Comparison of ENCODE assay signal across 29 mouse cellular contexts in genomic region chr13:108323866-108324829, GRCm38 (mm10). TPM values are rescaled to one million over a fixed set of nuclear protein-coding genes. Genes with fewer than 3 reads are reported as not detected.
A peak's percentile ranks its signal among the peaks of the same experiment; 100 is the strongest.
DNase-seq lines count a peak whose midpoint lies in the region; ATAC-seq and TF ChIP-seq lines count a peak whose summit lies in the region.
"Had no signal": no experiment of that assay in that cellular context is flagged by ENCODE, and none has a peak within 500 bp of the region (broad histone marks: within the 10 kb centered on the region; RNA-seq: fewer than 3 reads in every experiment).

No protein-coding gene starts in this region.

- H3K4me2 ChIP-seq in kidney, embryonic 16.5 days (replicated peaks; ENCODE audit: low read depth, low read length) = no peak overlapping the region
- H3K4me2 ChIP-seq: heart, embryonic 15.5 days; hindbrain, embryonic 13.5 days; limb, embryonic 13.5 days; liver, embryonic 11.5 days; midbrain, embryonic 11.5 days; neural tube, embryonic 13.5 days had no signal

- H3K4me1 ChIP-seq in kidney, adult 2 months (ENCODE audit: control insufficient read depth, insufficient read depth, low read length) = peaks cover 27% of the 10 kb centered on the region
- no peaks in the 10 kb centered on the region for H3K4me1 ChIP-seq in kidney, embryonic 16.5 days (ENCODE audit: insufficient read depth, low read length)
- H3K4me1 ChIP-seq in forebrain, embryonic 10.5 days = no peaks in the 10 kb centered on the region
- H3K4me1 ChIP-seq: heart, embryonic 15.5 days; hindbrain, embryonic 13.5 days; limb, embryonic 13.5 days; neural tube, embryonic 13.5 days had no signal

- H3K27ac ChIP-seq in kidney, adult 2 months (ENCODE audit: insufficient read depth, low read depth, low read length) = peak overlapping the region; percentile 96
- peak overlapping the region; percentile 74 for H3K27ac ChIP-seq in kidney, embryonic 16.5 days (ENCODE audit: low read length)
- H3K27ac ChIP-seq in forebrain, embryonic 10.5 days = no peak overlapping the region
- H3K27ac ChIP-seq: gastrocnemius, adult 2 months; heart, embryonic 15.5 days; hindbrain, embryonic 13.5 days; layer of hippocampus, adult 2 months; left cerebral cortex, adult 2 months; limb, embryonic 13.5 days; neural tube, embryonic 13.5 days had no signal

- H3K4me3 ChIP-seq in kidney, adult 2 months (ENCODE audit: insufficient read depth, low read depth, low read length) = peak overlapping the region; percentile 27
- H3K4me3 ChIP-seq in kidney, embryonic 16.5 days (ENCODE audit: low read length) = no peak overlapping the region
- no peak overlapping the region for H3K4me3 ChIP-seq in forebrain, embryonic 10.5 days
- H3K4me3 ChIP-seq: gastrocnemius, adult 2 months; heart, embryonic 15.5 days; hindbrain, embryonic 13.5 days; layer of hippocampus, adult 2 months; left cerebral cortex, adult 2 months; limb, embryonic 13.5 days; myocyte; neural tube, embryonic 13.5 days had no signal

- H3K36me3 ChIP-seq in kidney, adult 2 months (ENCODE audit: control insufficient read depth, insufficient read depth, low read length) = no peaks in the 10 kb centered on the region
- H3K36me3 ChIP-seq in kidney, embryonic 16.5 days (ENCODE audit: insufficient read depth, low read length) = 0 out of 2 replicates have a peak, but pooled peaks cover 9% of the 10 kb centered on the region
- peaks cover 66% of the 10 kb centered on the region for H3K36me3 ChIP-seq in forebrain, embryonic 10.5 days (replicated peaks)
- H3K36me3 ChIP-seq: hindbrain, embryonic 13.5 days; neural tube, embryonic 13.5 days had no signal

- no peaks in the 10 kb centered on the region for H3K27me3 ChIP-seq in kidney, adult 2 months (replicated peaks; ENCODE audit: control insufficient read depth, insufficient read depth, low read length)
- H3K27me3 ChIP-seq in kidney, embryonic 16.5 days (ENCODE audit: insufficient read depth, low read length) = no peaks in the 10 kb centered on the region
- H3K27me3 ChIP-seq in forebrain, embryonic 10.5 days (ENCODE audit: poor library complexity, severe bottlenecking) = no peaks in the 10 kb centered on the region
- H3K27me3 ChIP-seq: CH12.LX; hindbrain, embryonic 13.5 days; limb, embryonic 13.5 days; neural tube, embryonic 13.5 days had no signal

- WGBS in kidney, adult 2 months = 37% methylated on average over 22 of the region's 22 CpGs
- WGBS in kidney, embryonic 16.5 days = 60% methylated on average over 22 of the region's 22 CpGs
- WGBS in forebrain, embryonic 10.5 days = 93% methylated on average over 22 of the region's 22 CpGs

- TF ChIP-seq CTCF in kidney, adult 2 months (conservative IDR thresholded peaks at IDR 0.05; ENCODE audit: insufficient read depth, insufficient read length, low read depth, low read length) = no peak

- no peak for TF ChIP-seq POLR2A in kidney, adult 2 months (IDR thresholded peaks at IDR 0.05; ENCODE audit: low read depth, low read length)

- H3K9ac ChIP-seq in kidney, embryonic 16.5 days (replicated peaks; ENCODE audit: low read length) = no peak overlapping the region
- H3K9ac ChIP-seq: heart, embryonic 15.5 days; hindbrain, embryonic 13.5 days; limb, embryonic 13.5 days; neural tube, embryonic 13.5 days had no signal

- no peak for DNase-seq in frontal cortex, postnatal 10 days (ENCODE audit: low spot score in 2 of 2)
- DNase-seq in kidney, adult 2 months = peak; percentile 86
- peak; percentile 63 to 74 for DNase-seq in kidney, postnatal 36 days
- no peak for DNase-seq in spleen, postnatal 10 days (ENCODE audit: low spot score in 2 of 2)
- no peak for DNase-seq in right cerebral cortex, adult 2 months (ENCODE audit: low spot score in 2 of 2)
- no peak for DNase-seq in forebrain, embryonic 10.5 days (ENCODE audit: extremely low spot score, low spot score)
- DNase-seq: adrenal gland, postnatal 10 days; cerebellum, adult 11 months; cerebellum, adult 9-10 months; cerebellum, postnatal 36 days; gastrocnemius, adult 2 months; heart, postnatal 36 days; lung, postnatal 36 days; right cerebral cortex, postnatal 14 days; thymus, postnatal 14 days had no signal

- no peaks in the 10 kb centered on the region for H3K9me3 ChIP-seq in kidney, embryonic 16.5 days (ENCODE audit: low read length)
- H3K9me3 ChIP-seq in forebrain, embryonic 10.5 days = no peaks in the 10 kb centered on the region
- H3K9me3 ChIP-seq: heart, embryonic 15.5 days; hindbrain, embryonic 13.5 days; limb, embryonic 13.5 days; neural tube, embryonic 13.5 days had no signal

- peak; percentile 78 for ATAC-seq in frontal cortex, adult (ENCODE audit: low TSS enrichment)
- ATAC-seq in kidney, embryonic 16.5 days (ENCODE audit: low FRiP score, low TSS enrichment) = peak; percentile 87
- ATAC-seq: forebrain, embryonic 14.5 days; intestine, postnatal 0 days had no signal

RNA-seq across cellular contexts. Expression of gene Depdc1b, which starts 8.0 kb away (rescaled TPM):
- 10.9 and 11.2 TPM in 2 replicates for polyA plus RNA-seq in kidney, adult 2 months (2012; rRNA removed)
- polyA plus RNA-seq in kidney, embryonic 16.5 days (2015; fragmentation: Nextera tagmentation; extraction: Ambion mirVana) = 12.7 and 15.1 TPM in 2 replicates
- 21.4 and 22.9 TPM in 2 replicates for polyA plus RNA-seq in forebrain, embryonic 10.5 days (2016; fragmentation: Nextera tagmentation; extraction: Ambion mirVana)

Comparison
In these comparisons a context has a peak if more than half of its experiments do, and no peak if none do; other contexts are left out.
1. DNase-seq: peak in kidney, adult 2 months (single experiment) and kidney, postnatal 36 days (2 of 2); none in frontal cortex, postnatal 10 days (0 of 2), spleen, postnatal 10 days (0 of 2), right cerebral cortex, adult 2 months (0 of 2) and forebrain, embryonic 10.5 days (single experiment).